Mouse (Mus musculus) embryo, embryonic 11.5 days (tissue): ENCODE data around the gene Ccr9.

ENCODE experiments used
- DNase-seq: peaks from one replicate; pipeline ENCODE4 v3.0.0-alpha.2; 2012; ENCODE audit warnings: low read depth, low spot score

Gene Ccr9

GRCm38 (mm10) chr9:123802421-123802820 lies 124.2 kb downstream of the Ccr9 start:
- no peak for DNase-seq

- DNase-seq, result no peak
These were observed 124.7 kb downstream of the Ccr9 start for GRCm38 (mm10) chr9:123802896-123803295.

- DNase-seq, result no peak
These were observed 127.0 kb downstream of the Ccr9 start for GRCm38 (mm10) chr9:123805241-123805640.

GRCm38 (mm10) chr9:123806267-123806666 lies 128.0 kb downstream of the Ccr9 start, which contains the start of gene Cxcr6:
Gene Cxcr6 (plus strand): TSS chr9:123806475.
- DNase-seq, result no peak

- no peak for DNase-seq
These were observed 130.3 kb downstream of the Ccr9 start for GRCm38 (mm10) chr9:123808583-123808982.

GRCm38 (mm10) chr9:123811831-123812230 lies 133.6 kb downstream of the Ccr9 start:
- DNase-seq, result no peak

- no peak for DNase-seq
These were observed 136.1 kb downstream of the Ccr9 start for GRCm38 (mm10) chr9:123814326-123814725.

- DNase-seq, result no peak
These were observed 136.6 kb downstream of the Ccr9 start for GRCm38 (mm10) chr9:123814821-123815220.

GRCm38 (mm10) chr9:123815444-123815843 lies 137.2 kb downstream of the Ccr9 start:
- DNase-seq, result no peak

- no peak for DNase-seq
These were observed 137.8 kb downstream of the Ccr9 start for GRCm38 (mm10) chr9:123815996-123816395.

GRCm38 (mm10) chr9:123818601-123819000 lies 140.4 kb downstream of the Ccr9 start:
- no peak for DNase-seq

- DNase-seq, result no peak
These were observed 148.4 kb downstream of the Ccr9 start for GRCm38 (mm10) chr9:123826631-123827030.

GRCm38 (mm10) chr9:123828916-123829315 lies 150.7 kb downstream of the Ccr9 start:
- no peak for DNase-seq
